Mouse (Mus musculus) cerebellum, adult 8-10 months (tissue): ENCODE measurements around the gene Gjb3.

Experiments
- DNase-seq: peaks from one replicate; pipeline ENCODE4 v3.0.0; 2022

Gene Gjb3

DNA sequence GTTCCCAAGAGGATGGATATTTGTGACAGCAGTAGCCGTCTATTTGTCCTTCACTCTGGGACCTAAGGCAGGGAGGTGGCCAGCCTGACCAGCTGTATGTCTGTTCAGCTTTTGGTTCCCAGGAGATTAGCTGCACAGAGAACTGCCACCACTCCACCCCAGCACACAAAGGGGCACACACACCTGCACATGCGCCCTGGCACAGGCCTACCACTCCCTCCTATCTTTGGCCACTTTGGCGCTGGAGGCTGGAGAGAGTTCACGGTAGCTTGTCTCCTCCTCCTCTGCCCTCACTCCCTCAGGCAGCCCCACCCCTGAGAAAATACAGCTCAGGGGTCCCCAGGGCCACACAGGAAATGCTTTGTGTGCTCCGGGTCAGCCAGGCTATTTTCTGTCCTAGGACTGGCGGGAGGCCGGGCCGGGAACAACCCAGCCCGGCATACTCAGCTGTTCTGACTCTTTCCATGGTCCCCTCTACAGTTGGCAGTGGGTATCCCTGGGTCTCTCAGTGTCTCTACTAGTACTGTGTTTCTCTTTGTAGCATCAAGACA, 52.1 kb downstream of the Gjb3 start:
- DNase-seq, result no peak
